Mouse (Mus musculus) olfactory bulb, adult 2 months (tissue): ENCODE results near the gene Cic.

ENCODE experiments used
- CTCF ChIP-seq: fragments of 200-500 bp; IDR thresholded peaks from 2 replicates; pipeline ENCODE4 v1.5.1; 2012; ENCODE audit warnings: low read depth, mild to moderate bottlenecking, low read length, moderate library complexity; ENCODE audit not compliant: insufficient read depth
- POLR2A ChIP-seq: fragments of 200-500 bp; IDR thresholded peaks from 2 replicates; pipeline ENCODE4 v1.6.1; 2012; ENCODE audit warnings: mild to moderate bottlenecking, low read depth, low read length, moderate library complexity; ENCODE audit not compliant: insufficient read depth

- no peak for TF ChIP-seq CTCF
- peak; percentile 38; the same call in 1 of the 2 replicates for TF ChIP-seq POLR2A
Observed at GRCm38 (mm10) chr7:25278341-25279075, 11.0 kb downstream of the Cic start.
